Mouse (Mus musculus) A20 (cell line): ENCODE measurements around the gene Gm20388.
A peak's percentile ranks its signal among the peaks of the same experiment; 100 is the strongest.

ENCODE experiments used
- DNase-seq: peaks from one replicate; pipeline ENCODE4 v3.0.0-alpha.2; 2011; ENCODE audit warnings: low read depth, low spot score

The Gm20388 gene

GRCm38 (mm10) chr8:120412911-120413625 is 502.4 kb downstream of the Gm20388 start:
- peak; percentile 25 for DNase-seq

- no peak for DNase-seq
These were observed 503.0 kb downstream of the Gm20388 start for GRCm38 (mm10) chr8:120413626-120413988.

- DNase-seq = no peak
These were observed 503.6 kb downstream of the Gm20388 start for GRCm38 (mm10) chr8:120414216-120414615.

- no peak for DNase-seq
These were observed 504.8 kb downstream of the Gm20388 start for GRCm38 (mm10) chr8:120415474-120415873.

- DNase-seq = no peak
These were observed 505.5 kb downstream of the Gm20388 start for GRCm38 (mm10) chr8:120416173-120416521.

- DNase-seq = no peak
These were observed 506.1 kb downstream of the Gm20388 start for GRCm38 (mm10) chr8:120416522-120417394.

- no peak for DNase-seq
These were observed 507.5 kb downstream of the Gm20388 start for GRCm38 (mm10) chr8:120418188-120418587.

- no peak for DNase-seq
These were observed 509.0 kb downstream of the Gm20388 start for GRCm38 (mm10) chr8:120419675-120420074.

- DNase-seq = no peak
These were observed 509.6 kb downstream of the Gm20388 start for GRCm38 (mm10) chr8:120420226-120420625.

- no peak for DNase-seq
These were observed 511.0 kb downstream of the Gm20388 start for GRCm38 (mm10) chr8:120421638-120422037.

GRCm38 (mm10) chr8:120422236-120422635 is 511.6 kb downstream of the Gm20388 start:
- no peak for DNase-seq

- no peak for DNase-seq
These were observed 512.9 kb downstream of the Gm20388 start for GRCm38 (mm10) chr8:120423576-120423975.

- no peak for DNase-seq
These were observed 514.2 kb downstream of the Gm20388 start for GRCm38 (mm10) chr8:120424829-120425198.

GRCm38 (mm10) chr8:120425199-120425941 is 514.7 kb downstream of the Gm20388 start:
- no peak for DNase-seq

- DNase-seq = no peak
These were observed 515.5 kb downstream of the Gm20388 start for GRCm38 (mm10) chr8:120426105-120426504.

GRCm38 (mm10) chr8:120426622-120427385 is 516.2 kb downstream of the Gm20388 start:
- no peak for DNase-seq

- no peak for DNase-seq
These were observed 517.9 kb downstream of the Gm20388 start for GRCm38 (mm10) chr8:120428492-120428891.

- no peak for DNase-seq
These were observed 518.5 kb downstream of the Gm20388 start for GRCm38 (mm10) chr8:120429116-120429515.

- no peak for DNase-seq
These were observed 520.4 kb downstream of the Gm20388 start for GRCm38 (mm10) chr8:120431042-120431441.

- DNase-seq = no peak
These were observed 521.8 kb downstream of the Gm20388 start for GRCm38 (mm10) chr8:120432438-120432837.

- DNase-seq = no peak
These were observed 522.5 kb downstream of the Gm20388 start for GRCm38 (mm10) chr8:120433143-120433542.
